Mouse (Mus musculus): ENCODE results near the gene Sult1d1. TPM values are rescaled to one million over a fixed set of nuclear protein-coding genes. Genes with fewer than 3 reads are reported as not detected.
"Not testable (repeated sequence)": the region's sequence is repeated elsewhere in the genome, so short reads cannot be mapped to it uniquely, and the experiment has no call there.

Gene Sult1d1
- not detected for total RNA-seq (2021)

DNA sequence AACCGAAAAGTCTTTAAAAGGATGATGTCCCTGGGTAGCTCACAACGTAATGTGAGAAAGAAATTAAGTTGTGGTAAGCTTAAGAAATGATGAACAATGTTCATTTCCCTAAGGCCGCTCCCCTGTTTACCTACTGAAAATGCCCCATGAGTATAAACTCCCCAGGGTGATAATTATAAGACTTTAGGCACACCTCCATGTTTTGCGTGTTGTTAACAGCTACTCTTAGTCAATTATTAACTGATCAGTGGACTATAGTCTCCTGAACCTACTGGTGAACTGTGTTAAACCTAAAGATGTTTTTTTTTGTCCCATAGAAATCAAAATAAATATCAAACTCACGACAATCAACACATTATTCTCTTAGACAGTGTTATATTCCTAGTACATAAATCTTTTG lies at the start of gene Sult1d1:
Gene Sult1d1 (minus strand): TSS at position 183 of the 400 bp plus-strand sequence.
- DNase-seq: no peak
- intact Hi-C loops (cut with DNase I): no loop called here

DNA sequence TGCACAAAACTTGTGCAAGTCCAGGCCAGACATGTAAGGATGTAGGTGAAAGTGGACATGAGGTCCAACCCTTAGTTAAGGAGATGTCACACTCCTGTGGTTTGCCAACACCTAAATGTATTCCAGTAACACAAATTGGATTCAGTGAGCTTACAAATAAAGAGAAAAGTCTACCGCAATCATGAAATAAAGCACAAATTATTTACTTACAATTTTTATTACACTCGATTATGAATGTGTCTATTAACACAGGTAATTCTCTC lies 46.2 kb upstream of the Sult1d1 start:
- intact Hi-C loops (cut with DNase I): no loop called here
- DNase-seq: no peak

DNA sequence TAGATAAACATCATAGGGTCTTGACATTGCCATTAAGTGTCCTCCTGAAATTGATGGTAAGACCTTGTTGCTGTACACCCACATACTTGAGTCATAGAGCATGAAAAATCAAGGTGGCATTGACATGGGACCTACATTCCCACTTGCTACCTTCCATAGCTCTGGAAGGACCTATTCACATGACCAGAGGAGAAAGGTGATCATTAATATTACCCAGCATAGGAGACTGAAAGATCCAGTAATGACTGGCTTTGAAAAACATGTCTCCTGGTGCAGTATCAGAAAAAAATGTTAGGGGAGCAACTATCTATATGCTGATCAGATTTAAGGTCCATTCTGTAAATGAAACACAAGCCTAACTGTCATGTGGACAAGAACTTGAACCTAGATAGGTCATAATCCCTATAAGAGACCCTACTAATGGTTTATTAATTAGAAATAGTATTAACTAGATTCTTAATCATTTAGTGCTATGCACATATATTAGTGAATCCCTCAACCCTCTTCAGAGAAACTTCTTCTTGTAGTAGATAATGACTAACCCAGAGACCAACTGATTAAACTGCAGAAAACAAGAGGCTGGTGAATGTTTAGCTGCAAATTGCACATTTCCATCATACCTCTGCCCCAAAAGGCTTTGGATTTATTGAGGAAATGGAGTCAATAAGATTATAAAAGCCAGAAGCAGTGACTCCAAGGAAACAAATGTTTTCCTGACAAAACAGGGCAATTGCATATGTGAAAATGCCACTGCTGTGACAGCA lies 45.7 kb upstream of the Sult1d1 start:
- intact Hi-C loops (cut with DNase I): no loop called here
- DNase-seq: no peak

DNA sequence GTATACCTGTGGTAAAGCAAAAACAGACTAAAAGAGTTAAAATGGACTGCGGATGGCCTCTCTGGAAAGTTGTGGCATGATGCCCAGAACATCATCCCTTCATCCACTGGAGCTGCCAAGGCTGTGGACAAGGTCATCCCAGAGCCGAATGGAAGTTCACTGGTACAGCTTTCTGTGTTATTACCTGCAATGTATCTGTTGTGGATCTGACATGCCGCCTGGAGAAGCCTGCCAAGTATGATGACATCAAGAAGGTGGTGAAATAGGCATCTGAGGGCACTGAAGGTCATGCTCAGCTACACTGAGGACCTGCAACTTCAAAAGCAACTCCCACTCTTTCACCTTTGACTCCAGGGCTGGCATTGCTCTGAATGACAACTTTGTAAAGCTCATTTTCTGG lies 32.2 kb upstream of the Sult1d1 start:
- no peak for DNase-seq
- intact Hi-C loops (cut with DNase I): no loop called here

DNA sequence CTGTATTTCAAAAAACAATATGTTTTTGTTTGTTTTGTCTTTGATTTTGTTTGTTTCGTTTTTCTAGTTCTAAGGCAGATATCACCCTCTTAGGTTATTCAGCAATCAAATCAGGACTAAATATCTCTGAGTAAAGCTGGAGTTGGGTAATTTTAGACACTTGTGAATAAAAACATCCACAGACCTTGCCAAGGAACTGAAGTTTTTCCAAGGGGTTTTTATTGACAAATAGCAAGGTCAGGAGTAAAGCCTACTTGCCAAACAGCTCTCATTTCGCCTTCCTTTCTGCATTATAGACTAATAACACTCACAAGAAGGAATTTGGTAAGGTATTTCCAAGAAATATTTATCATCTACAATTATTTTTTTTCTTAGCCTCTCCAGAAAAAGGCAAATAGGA lies 29.1 kb upstream of the Sult1d1 start:
- DNase-seq: no peak
- intact Hi-C loops (cut with DNase I): no loop called here

DNA sequence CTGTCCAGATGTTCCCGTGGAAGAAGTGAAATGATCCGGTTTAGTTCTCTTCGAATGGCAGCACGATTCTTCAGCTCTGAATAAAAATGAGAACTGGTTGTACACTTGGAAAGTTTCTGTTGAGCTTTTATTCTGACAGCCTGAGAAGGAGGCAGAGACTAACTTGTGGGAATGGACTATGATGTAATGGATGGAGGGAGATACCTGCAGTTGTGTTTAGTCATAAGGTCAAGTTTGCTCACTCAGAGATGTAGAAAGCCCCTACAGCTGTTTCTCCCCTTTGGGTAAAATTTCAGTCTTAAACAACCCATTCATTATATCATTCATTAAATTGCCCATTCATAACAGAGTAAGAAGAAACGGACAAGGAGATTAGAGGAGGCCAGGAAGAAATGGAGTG lies 22.7 kb upstream of the Sult1d1 start, which contains the start of gene Sult1e1:
Gene Sult1e1 (minus strand): TSS at position 101 of the 400 bp plus-strand sequence.
- intact Hi-C loops (cut with DNase I): no loop called here
- no peak for DNase-seq

DNA sequence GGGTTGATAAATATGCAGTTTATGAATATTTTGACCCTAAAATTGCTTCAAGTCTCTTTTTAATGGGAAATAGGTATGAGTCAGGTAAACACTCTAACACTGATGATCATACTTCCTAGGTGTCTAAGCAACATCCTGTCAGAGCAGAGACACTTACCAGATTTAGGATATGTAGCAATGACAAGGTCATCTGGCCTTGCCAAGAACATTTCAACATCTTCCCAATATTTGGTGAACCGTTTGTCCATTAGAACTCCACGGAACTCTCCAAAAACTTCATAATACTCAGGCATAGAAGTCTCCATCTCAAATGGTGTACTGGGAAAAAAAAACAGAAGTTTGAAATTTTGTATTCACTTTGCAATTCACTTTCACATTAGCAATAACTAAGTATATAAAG lies 21.1 kb upstream of the Sult1d1 start:
- intact Hi-C loops (cut with DNase I): no loop called here
- DNase-seq: no peak

DNA sequence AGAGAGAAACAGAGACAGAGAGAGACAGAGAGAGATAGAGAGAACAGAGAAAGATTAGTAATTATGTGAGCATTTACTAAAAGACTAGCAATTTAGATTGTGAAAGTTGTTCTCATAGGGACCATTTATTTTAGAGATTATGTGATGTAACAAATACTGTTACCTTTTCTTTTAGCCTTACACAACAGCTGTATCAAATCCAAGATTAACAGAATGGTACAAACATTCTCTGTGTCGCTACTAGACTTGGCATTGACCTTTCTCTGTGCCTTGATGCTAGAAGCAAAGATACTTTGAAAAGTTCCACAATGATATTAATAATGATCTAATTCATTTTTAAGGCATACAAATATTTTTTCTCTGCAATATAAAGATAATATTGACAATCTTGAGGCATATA lies 11.6 kb upstream of the Sult1d1 start:
- no peak for DNase-seq

DNA sequence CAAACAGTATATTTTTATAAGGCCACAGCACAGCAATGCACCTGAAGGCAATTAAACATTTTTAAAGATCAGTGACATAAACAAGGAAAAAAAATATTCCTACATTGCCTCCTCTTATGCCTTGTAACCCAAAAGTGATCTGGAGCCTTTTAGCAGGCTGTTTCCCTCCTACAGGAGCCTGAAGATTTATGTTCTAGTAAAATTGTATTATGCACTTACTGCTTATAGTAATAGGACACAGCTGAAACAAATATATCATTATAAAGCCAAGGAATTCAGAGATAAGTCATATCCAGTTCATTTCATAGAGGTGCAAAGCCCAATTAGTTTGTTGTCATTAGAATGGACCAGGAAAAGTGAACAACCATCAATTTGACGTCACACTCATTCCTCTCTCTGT lies 5.3 kb upstream of the Sult1d1 start:
- no peak for DNase-seq
- intact Hi-C loops (cut with DNase I): no loop called here

More for the DNA sequence above, 11.6 kb upstream of the Sult1d1 start:
- intact Hi-C loops (cut with DNase I): no loop called here

DNA sequence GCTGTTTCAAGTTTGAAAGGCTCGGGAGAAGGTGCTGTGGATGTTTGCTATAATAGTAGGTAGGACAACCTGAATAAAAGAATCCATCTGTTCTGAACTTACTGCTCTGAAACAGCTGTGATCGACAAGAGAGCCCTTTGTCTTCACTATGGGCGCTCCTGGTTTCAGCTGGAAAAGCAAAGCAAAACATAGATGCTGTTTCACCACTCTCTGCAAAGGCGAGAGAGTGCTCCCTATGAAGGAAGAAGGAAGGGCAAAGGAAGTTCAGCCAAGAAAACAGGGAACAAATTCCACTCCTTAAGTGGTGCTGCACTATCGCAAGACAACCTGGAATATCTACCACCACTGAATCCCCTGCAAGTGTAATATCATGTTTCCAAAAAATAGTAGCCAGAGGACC lies 4.7 kb upstream of the Sult1d1 start:
- intact Hi-C loops (cut with DNase I): no loop called here
- DNase-seq: no peak

DNA sequence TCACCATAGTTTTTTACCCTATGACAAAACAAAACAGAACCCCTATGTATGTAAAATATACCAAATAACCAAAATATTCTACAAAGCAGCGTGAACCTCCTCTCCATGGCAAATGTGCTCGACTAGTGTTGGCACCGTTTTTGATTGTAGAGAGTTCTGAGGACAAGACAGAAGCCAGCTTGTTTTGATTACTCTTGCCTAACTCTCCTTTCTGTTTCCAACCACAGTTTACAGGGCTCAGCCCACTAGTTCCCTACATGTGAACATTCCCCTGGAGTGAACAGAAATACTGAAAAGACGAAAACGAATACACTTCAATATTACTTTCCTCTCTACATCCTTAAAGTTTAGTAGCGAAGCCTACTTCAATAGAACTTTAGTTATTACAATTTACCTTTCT lies 4.0 kb upstream of the Sult1d1 start:
- intact Hi-C loops (cut with DNase I): no loop called here
- no peak for DNase-seq

DNA sequence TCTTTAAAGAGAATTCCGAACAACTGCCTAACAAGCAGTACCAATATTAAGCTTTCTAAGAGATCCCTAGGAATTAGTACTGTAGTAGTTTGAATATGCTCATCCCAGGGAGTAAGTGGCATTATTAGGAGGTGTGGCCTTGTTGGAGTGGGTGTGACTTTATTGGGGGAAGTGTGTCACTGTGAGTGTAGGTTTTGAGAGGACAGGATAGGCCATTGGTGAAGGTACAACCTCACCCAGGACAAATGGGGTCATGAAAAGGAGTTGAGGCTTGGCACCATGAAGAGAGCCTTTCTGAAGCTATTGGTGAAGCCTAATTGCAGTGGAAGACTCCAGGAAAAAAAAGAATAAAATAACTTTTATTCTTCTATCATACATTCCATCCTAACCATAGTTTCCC lies 1.5 kb downstream of the Sult1d1 start:
- no peak for DNase-seq
- intact Hi-C loops (cut with DNase I): no loop called here

DNA sequence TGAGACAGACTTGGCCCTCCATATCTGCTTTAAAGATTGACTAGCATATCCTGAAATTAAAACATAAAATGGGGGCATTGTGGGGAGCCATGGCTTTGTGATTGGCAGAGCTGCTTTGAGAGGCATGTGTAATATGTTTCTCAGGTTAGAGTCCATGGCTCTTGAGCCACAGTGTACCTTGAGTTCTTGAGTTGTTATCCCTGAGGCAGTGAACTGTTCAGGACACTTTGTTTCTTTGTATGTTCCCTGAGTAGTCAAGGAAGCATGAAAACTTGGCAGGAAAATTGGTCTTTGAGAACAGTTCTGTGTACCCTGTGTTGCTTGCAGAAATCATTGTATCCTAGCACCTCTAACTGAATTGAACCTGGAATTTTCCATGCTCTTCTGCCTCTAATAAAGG lies 5.9 kb downstream of the Sult1d1 start:
- intact Hi-C loops (cut with DNase I): no loop called here
- DNase-seq: no peak

DNA sequence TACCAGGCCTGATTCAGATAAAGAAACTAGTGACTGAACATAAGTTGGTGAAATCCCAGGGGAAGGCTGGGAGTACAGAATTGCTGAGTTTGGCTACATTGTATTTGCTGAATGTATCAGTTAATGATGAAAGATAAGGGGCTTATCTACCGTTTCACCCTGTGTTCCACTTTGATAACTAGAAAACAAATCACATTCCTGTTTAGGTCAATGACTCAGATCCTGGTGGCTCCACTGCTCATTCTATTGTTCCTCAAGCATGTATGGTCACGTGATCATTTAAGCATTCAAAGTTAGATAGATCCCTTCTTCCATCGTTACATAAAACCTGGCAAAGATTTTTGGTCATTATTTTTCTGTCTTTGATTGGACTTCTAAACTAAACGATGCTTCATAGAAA lies 6.3 kb downstream of the Sult1d1 start:
- no peak for DNase-seq
- intact Hi-C loops (cut with DNase I): no loop called here

DNA sequence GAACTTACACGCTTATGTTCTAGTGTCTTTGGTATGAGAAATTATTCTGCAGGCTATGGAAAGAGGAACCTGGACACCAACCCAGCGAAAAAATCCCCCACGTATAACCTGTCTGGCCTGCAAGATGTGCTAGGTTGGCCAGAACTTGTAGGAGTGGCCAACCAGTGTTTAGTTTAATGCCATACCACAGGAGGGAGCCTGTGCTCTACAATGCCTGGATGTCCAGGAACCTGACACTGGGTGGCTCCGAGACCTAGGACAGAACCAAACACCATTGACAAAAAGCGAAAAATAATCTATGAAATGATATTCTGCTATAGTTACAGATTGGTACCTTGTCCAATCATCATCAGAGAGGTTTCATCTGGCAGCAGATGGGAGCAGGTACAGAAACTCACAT lies 8.7 kb downstream of the Sult1d1 start:
- no peak for DNase-seq
- intact Hi-C loops (cut with DNase I): no loop called here

DNA sequence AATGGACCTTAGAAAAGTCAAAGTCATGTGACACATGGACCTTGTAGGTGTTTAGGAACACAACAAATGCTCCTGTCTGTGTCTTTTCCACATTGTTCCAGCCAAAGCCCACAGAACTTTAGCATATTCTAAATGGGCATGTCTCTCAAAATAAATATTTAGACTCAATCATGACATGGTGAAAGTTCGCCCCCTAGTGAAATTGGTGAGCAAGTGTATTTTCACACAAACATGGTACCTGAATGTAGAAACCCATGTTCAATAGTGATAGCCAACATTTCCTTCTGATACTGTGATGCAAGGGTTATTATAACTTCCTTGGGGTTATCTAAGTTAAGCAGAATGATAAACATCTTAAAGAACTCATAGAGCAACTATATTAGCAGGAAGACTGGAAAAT lies 17.9 kb downstream of the Sult1d1 start:
- no peak for DNase-seq
- intact Hi-C loops (cut with DNase I): no loop called here

DNA sequence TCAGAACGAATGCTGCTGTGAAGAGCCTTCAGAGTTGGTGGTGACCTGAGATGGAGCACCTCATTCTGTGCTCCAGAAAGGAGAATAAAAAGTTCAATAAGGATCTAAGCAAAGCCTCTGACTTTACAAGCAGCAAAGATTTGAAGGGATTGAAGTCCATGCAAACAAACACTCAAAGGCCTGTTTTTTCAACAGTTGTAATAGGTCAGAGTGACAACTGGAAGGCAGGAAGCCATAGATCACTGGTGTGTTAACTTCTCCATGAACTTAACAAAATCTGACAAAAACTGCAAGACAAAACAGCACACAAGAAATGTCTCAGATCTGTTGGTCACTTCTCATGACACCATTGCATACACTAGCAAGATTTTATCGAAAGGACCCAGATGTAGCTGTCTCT lies 30.7 kb downstream of the Sult1d1 start, which contains the start of gene Sult1b1:
Gene Sult1b1 (minus strand): TSS at position 85 of the 400 bp plus-strand sequence.
- no peak for DNase-seq
- intact Hi-C loops (cut with DNase I): no loop called here

DNA sequence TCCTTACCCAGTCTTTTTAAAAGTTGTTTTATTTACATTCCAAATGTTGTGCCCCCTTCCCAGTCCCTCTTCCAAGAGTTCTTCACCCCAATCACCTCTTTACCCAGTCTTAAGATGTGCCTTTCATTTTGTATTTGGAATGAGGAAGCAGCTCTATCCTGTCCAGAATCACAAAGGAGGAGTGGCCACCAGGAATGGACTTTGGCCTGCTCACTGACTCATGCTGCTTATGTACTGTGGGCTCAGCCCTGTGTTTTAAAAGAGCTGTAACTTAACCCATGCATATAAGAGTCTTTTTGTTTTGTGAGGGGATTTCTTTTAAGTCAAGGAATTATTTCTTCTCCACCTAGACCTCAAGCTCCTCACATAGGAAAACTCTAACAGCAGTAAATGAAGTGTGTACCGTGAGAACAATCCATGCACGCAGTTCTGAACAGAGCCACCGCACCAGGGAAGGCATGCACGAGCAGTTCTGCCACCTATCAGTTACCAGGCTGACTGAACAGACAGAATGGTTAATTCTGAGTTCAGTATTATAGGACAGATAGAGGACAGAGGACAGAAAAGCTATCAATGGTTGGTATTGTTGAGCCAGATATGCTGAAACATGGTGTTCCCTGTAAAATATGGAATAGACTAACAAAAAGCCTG lies 32.7 kb downstream of the Sult1d1 start:
- no peak for DNase-seq
- intact Hi-C loops (cut with DNase I): no loop called here

DNA sequence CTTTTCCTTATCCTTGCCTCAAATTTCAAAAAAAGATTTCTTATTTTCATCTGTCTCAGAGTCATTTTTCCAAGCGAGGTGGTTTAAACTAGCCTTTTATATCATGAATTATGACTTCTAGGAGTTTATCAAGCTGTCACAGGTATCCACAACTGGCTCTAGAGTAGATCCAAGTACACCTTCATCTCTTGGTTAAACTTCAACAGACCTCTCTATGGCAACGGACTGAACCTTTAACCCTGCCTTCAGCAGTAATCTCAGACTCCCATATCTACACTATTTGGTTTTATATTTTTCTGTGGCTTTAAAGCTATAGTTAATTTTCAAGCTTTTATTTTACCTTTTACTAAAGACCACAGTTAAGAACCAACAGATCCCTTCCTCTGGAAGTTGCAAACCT lies 36.5 kb downstream of the Sult1d1 start:
- intact Hi-C loops (cut with DNase I): no loop called here
- no peak for DNase-seq

DNA sequence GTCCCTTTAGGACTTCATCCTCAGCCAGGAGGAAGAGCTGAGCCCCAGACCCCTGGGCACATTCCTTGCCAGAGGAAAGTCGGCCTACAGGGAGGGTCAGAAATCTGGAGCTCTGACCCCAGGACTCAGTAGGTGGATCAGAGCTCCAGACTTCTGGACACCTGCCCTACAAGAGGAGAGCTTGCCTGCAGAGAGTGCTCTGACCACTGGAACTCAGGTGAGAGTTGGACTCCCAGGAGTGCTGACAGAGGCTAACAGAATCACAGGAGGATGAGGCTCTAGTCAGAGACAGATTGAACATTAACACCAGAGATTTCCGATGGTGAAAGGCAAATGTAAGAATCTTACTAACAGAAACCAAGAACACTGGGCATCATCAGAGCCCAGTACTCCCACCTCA lies 45.3 kb downstream of the Sult1d1 start:
- intact Hi-C loops (cut with DNase I); DNase-seq: not testable (repeated sequence)

DNA sequence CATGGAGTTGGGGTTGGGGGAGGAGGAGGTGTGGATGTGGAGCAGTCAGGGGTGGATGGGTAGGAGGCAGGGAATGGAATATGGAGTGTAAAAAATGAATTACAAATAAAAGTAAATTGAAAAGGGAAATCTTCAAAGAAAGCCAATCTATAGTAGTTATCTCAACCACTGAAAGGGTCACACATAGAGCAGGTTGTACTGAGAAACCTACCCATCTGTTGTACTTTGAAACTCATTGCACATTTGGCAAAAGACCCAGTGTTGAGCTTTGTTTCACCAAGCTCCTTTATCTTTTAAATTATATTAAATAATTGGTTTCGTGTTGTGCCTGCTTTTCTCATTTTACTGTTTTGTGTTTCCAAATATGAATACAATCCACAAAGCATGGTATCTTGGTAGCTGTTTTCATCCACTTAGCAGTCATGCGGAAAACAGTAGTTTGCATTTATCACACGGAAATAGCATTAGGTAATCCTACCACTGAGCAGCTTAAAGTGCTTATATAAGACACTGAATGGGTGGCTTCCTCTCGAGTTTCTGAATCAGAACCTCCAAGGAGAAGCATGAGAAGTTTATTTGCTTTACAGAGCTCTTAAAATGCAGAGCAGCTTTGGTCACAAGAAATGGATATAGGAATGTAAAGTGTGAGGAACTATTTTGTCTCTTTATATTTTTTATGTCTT lies 62.9 kb downstream of the Sult1d1 start:
- no peak for DNase-seq
- intact Hi-C loops (cut with DNase I): no loop called here
